Mouse (Mus musculus): ENCODE results near the gene Edar.

The Edar gene

GRCm38 (mm10) chr10:58651270-58652042 lies 24.0 kb downstream of the Edar start:
- no peak for DNase-seq (ENCODE audit: low read depth, low spot score)

- no peak for DNase-seq (ENCODE audit: low read depth, low spot score)
Measured at GRCm38 (mm10) chr10:58648787-58649186, 26.7 kb downstream of the Edar start.

- no peak for DNase-seq (ENCODE audit: low read depth, low spot score)
Measured at GRCm38 (mm10) chr10:58644671-58645070, 30.8 kb downstream of the Edar start.

- DNase-seq (ENCODE audit: low read depth, low spot score), result no peak
Measured at GRCm38 (mm10) chr10:58644194-58644593, 31.3 kb downstream of the Edar start.

GRCm38 (mm10) chr10:58643001-58643400 lies 32.5 kb downstream of the Edar start:
- no peak for DNase-seq (ENCODE audit: low read depth, low spot score)

- DNase-seq (ENCODE audit: low read depth, low spot score), result no peak
Measured at GRCm38 (mm10) chr10:58641631-58642030, 33.8 kb downstream of the Edar start.

- no peak for DNase-seq (ENCODE audit: low read depth, low spot score)
Measured at GRCm38 (mm10) chr10:58640446-58641400, 34.7 kb downstream of the Edar start.

- no peak for DNase-seq (ENCODE audit: low read depth, low spot score)
Measured at GRCm38 (mm10) chr10:58639291-58639690, 36.2 kb downstream of the Edar start.

GRCm38 (mm10) chr10:58636431-58637080 lies 38.9 kb downstream of the Edar start:
- DNase-seq (ENCODE audit: low read depth, low spot score), result no peak

- no peak for DNase-seq (ENCODE audit: low read depth, low spot score)
Measured at GRCm38 (mm10) chr10:58633507-58633906, 41.9 kb downstream of the Edar start.

- DNase-seq (ENCODE audit: low read depth, low spot score), result no peak
Measured at GRCm38 (mm10) chr10:58627569-58627968, 47.9 kb downstream of the Edar start.

GRCm38 (mm10) chr10:58624848-58625711 lies 50.4 kb downstream of the Edar start:
- no peak for DNase-seq (ENCODE audit: low read depth, low spot score)

GRCm38 (mm10) chr10:58619266-58619665 lies 56.2 kb downstream of the Edar start:
- DNase-seq (ENCODE audit: low read depth, low spot score), result no peak

- no peak for DNase-seq (ENCODE audit: low read depth, low spot score)
Measured at GRCm38 (mm10) chr10:58618501-58619216, 56.8 kb downstream of the Edar start.

GRCm38 (mm10) chr10:58616565-58616964 lies 58.9 kb downstream of the Edar start:
- no peak for DNase-seq (ENCODE audit: low read depth, low spot score)

- DNase-seq (ENCODE audit: low read depth, low spot score), result no peak
Measured at GRCm38 (mm10) chr10:58614601-58615000, 60.9 kb downstream of the Edar start.

- no peak for DNase-seq (ENCODE audit: low read depth, low spot score)
Measured at GRCm38 (mm10) chr10:58610484-58611261, 64.8 kb downstream of the Edar start.

GRCm38 (mm10) chr10:58608858-58609257 lies 66.6 kb downstream of the Edar start:
- DNase-seq (ENCODE audit: low read depth, low spot score), result no peak

GRCm38 (mm10) chr10:58606356-58606755 lies 69.1 kb downstream of the Edar start:
- DNase-seq (ENCODE audit: low read depth, low spot score), result no peak

- no peak for DNase-seq (ENCODE audit: low read depth, low spot score)
Measured at GRCm38 (mm10) chr10:58604779-58605178, 70.7 kb downstream of the Edar start.
